Mouse (Mus musculus) kidney, adult 11 months (tissue): ENCODE measurements at regions not wholly inside any gene's neighbourhood (a gene's known extent, or its start where the extent isn't known, plus 50 kb on each side); places are given as distances from the start of the nearest gene placed in this dataset.

Experiments used
- DNase-seq: peaks from one replicate; pipeline ENCODE4 v3.0.0; 2022

- DNase-seq, result no peak
Observed at GRCm38 (mm10) chr8:44839504-44840209, 95.6 kb upstream of the Fat1 start.

GRCm38 (mm10) chr8:44840646-44841045, 94.6 kb upstream of the Fat1 start:
- DNase-seq, result no peak

- no peak for DNase-seq
Observed at GRCm38 (mm10) chr8:44844362-44844761, 90.9 kb upstream of the Fat1 start.

- DNase-seq, result no peak
Observed at GRCm38 (mm10) chr8:44852223-44852622, 83.0 kb upstream of the Fat1 start.

GRCm38 (mm10) chr8:44855115-44855514, 80.1 kb upstream of the Fat1 start:
- no peak for DNase-seq

- no peak for DNase-seq
Observed at GRCm38 (mm10) chr8:44867202-44867601, 68.0 kb upstream of the Fat1 start.

GRCm38 (mm10) chr8:44867666-44868065, 67.6 kb upstream of the Fat1 start:
- DNase-seq, result no peak

GRCm38 (mm10) chr8:44877066-44877465, 58.2 kb upstream of the Fat1 start:
- DNase-seq, result no peak

- DNase-seq, result no peak
Observed at GRCm38 (mm10) chr8:44878208-44878607, 57.0 kb upstream of the Fat1 start.

GRCm38 (mm10) chr8:44879186-44879585, 56.1 kb upstream of the Fat1 start:
- no peak for DNase-seq

GRCm38 (mm10) chr8:44884399-44885006, 50.7 kb upstream of the Fat1 start:
- DNase-seq, result no peak
